Mouse (Mus musculus): Measurements from ENCODE around the gene 9130023H24Rik.

The 9130023H24Rik gene

DNA sequence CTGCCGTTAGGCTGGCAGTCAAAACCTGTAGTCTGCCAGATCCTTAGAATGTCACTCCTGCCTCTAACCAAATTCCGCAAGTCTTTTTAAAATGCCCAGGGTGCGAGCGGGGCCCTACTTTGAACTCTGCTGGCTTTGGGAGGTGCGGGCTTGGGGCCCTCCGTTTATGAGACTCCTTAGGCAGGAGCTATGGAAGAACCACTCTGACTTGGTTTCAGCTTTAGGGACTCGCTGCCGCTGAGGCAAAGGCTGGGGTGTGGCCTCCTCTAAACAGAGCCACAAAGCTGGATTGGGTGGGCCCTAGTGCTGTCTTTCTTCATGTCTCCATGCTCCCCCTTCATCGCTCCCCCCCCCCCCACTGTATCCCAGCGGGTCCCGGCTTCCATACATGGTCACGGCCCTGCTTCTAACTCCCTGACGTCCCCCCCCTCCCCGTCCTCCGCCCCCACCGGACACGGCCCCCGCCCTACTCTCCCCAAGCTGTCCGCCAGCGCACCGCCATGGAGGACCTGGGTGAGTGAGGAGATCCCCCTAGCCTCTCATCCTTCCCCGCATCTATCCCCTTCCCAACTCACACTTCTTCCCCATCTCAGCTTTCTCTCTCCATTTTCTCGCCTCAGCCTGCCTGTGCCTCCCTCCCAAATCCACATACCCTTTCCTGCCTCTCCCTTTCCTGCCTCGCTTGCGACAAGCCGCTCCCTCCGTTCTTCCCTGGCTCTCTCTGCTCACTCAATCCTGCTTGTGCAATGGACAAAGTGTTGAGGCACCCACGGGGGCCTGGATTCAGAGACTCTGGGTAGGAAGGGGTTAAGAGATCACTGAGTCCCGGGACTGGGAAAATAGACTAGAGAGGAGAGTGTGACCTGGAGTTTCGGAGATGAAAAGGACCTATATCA is 8.9 kb upstream of the 9130023H24Rik start, which contains the start of gene Tgfb1i1:
Tgfb1i1 (plus strand) TSS at position 317 of the 896 bp plus-strand sequence.
- DNase-seq (ENCODE audit: low spot score), result peak; percentile 74

GRCm38 (mm10) chr7:128245547-128245946 is 7.7 kb upstream of the 9130023H24Rik start:
- DNase-seq (ENCODE audit: low spot score), result no peak

- no peak for DNase-seq (ENCODE audit: low spot score)
These were observed 6.7 kb upstream of the 9130023H24Rik start for GRCm38 (mm10) chr7:128244410-128245025.

DNA sequence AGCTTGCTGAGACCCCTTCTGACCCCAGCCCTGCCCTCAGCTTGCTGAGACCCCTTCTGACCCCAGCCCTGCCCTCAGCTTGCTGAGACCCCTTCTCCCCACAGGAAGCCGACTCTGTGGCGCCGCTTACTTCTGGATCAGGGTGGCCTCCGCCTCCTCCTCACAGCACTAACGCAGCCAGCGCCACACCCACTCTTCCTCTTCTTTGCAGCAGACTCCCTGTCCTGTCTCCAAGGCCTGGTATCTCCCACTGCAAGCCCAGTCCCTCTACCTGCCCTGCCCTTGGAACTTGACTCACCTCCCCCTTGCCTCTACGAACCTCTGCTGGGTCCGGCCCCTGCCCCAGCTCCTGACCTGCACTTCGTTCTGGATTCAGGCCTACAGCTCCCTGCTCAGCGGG is 6.1 kb upstream of the 9130023H24Rik start:
- DNase-seq (ENCODE audit: low spot score), result no peak

GRCm38 (mm10) chr7:128242331-128242730 is 4.5 kb upstream of the 9130023H24Rik start:
- DNase-seq (ENCODE audit: low spot score), result no peak

- no peak for DNase-seq (ENCODE audit: low spot score)
These were observed 2.4 kb upstream of the 9130023H24Rik start for GRCm38 (mm10) chr7:128240131-128240784.

- DNase-seq (ENCODE audit: low spot score), result no peak
These were observed 1.2 kb upstream of the 9130023H24Rik start for GRCm38 (mm10) chr7:128238991-128239390.

GRCm38 (mm10) chr7:128237593-128237926 is 271 bp downstream of the 9130023H24Rik start:
- no peak for DNase-seq (ENCODE audit: low spot score)

- DNase-seq (ENCODE audit: low spot score), result peak; percentile 81
These were observed 807 bp downstream of the 9130023H24Rik start, which contains the start of gene Armc5 for GRCm38 (mm10) chr7:128236856-128237592. Gene Armc5 (plus strand): TSS chr7:128237342.

- DNase-seq (ENCODE audit: low spot score), result no peak
These were observed 1.4 kb downstream of the 9130023H24Rik start for GRCm38 (mm10) chr7:128236426-128236825.

GRCm38 (mm10) chr7:128235481-128235880 is 2.4 kb downstream of the 9130023H24Rik start:
- DNase-seq (ENCODE audit: low spot score), result no peak

DNA sequence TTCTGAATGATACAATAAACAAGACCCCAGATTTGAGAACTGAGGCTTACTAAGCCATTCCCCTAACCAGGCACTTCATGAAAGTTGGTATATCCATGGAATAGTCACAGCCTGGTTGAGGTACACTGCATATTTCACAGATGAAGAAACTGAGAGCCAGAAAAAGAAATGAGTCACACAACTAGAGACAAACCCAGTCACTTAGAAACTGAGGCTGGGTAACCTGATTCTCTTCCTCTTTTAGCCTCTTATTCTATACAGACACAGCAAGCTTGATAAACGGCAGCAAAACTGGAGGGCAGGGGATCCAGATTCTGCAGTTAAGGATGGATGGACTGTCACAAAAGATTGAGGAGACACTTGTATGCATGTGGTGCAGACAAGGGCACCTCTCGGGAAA is 3.0 kb downstream of the 9130023H24Rik start:
- DNase-seq (ENCODE audit: low spot score), result no peak

DNA sequence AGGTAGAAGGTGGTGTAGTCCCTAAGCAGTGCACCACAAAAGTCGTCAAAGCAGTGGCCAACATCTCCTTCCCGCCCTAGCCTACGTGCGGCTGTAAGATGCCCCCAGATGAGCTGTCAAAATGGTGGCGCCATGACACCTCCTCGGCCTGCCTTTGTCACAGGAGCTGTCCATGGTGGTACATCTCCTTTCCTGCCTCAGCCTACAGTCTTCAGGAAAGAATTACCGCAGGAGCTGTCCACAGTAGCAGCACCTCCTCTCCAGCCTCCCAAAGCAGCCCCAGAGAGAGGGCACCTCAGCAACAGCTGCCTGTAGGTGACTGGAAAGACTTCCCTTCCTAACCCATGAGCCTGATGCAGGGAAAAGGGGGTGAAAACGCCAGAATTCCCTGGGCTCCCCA is 6.1 kb downstream of the 9130023H24Rik start:
- DNase-seq (ENCODE audit: low spot score), result peak; percentile 40

- DNase-seq (ENCODE audit: low spot score), result no peak
These were observed 16.9 kb downstream of the 9130023H24Rik start for GRCm38 (mm10) chr7:128220936-128221335.

DNA sequence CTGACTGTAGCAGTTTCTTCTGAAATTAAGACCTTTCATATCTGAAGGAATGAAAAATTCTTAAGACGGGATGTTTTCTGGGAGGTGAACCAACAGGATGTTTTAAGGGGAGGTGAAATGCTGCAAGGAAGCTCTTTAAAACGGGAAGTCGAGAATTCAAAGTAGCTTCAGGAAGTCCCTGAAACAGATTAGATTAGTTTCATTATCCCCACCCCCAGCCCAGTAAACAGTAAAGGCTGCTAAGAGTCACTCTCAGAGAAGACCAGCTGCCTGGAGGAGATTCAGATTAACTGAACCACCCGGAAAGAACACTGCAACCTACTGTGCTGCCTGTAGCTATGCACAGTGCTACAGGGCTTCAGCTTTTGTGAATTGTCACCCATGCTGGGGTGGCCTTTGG is 17.9 kb downstream of the 9130023H24Rik start:
- DNase-seq (ENCODE audit: low spot score), result no peak

GRCm38 (mm10) chr7:128209826-128210225 is 28.0 kb downstream of the 9130023H24Rik start:
- peak; percentile 39 for DNase-seq (ENCODE audit: low spot score)

DNA sequence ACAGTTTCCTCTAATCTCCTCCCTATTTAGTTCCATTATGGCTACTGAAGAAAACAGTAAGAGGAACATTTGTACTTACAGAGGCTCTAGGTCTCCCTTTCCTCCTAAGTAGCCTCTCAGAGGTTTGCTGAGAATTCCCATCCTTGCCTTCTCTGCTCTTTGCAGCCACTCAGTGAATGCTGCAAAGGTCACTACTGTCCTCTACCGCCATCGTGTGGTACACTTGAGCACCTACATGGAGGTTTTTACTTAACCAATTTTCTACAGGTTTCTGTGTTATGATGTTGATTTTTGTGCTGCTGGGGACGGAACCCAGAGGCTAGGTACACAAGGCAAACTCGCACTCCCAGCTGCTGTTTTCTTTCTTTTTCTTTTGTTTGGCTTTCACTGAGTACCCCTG is 29.6 kb downstream of the 9130023H24Rik start:
- DNase-seq (ENCODE audit: low spot score), result peak; percentile 41

- no peak for DNase-seq (ENCODE audit: low spot score)
These were observed 31.7 kb downstream of the 9130023H24Rik start, which contains the start of gene Cox6a2 for GRCm38 (mm10) chr7:128206152-128206551. Gene Cox6a2 (minus strand): TSS chr7:128206387.

- DNase-seq (ENCODE audit: low spot score), result no peak
These were observed 32.1 kb downstream of the 9130023H24Rik start for GRCm38 (mm10) chr7:128205695-128206094.

DNA sequence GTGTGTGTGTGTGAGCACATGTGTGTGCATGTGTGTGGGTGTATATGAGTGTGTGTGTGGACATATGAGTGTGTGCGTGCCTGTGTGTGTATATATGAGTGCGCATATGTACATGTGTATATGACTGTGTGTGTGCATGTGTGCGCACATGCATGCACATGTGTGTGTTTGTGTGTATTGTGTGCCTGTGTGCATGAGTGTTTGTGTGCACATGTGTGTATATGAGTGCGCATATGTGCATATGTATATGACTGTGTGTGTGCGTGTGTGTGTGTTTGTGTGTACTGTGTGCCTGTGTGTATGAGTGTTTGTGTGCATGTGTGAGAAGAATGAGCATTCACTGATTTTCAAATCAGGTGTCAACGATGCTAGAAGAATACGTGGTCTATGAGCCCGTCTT is 33.7 kb downstream of the 9130023H24Rik start:
- DNase-seq (ENCODE audit: low spot score), result no peak

DNA sequence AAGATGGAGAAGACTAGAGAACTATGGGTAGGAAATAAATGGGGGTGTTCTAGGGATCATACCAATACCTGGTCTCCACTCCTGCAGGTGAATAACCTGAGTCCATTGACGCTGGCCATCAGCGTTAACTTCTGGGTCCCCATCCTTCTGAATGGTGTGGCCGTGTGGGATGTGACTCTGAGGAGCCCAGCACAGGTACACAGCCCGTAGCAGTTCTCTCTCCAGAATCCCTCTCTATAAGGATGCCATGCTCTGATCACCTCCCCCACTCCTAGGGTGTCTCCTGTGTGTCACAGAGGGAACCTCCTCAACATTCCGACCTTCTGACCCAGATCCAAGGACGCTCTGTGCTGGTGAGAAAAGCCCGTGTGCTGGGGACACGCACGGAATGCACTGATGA is 34.8 kb downstream of the 9130023H24Rik start:
- no peak for DNase-seq (ENCODE audit: low spot score)

GRCm38 (mm10) chr7:128201607-128202006 is 36.2 kb downstream of the 9130023H24Rik start:
- DNase-seq (ENCODE audit: low spot score), result no peak
